Mouse (Mus musculus) cerebral cortex, adult 2 months (tissue): ENCODE data around the gene Dab1.

Experiments
- WGBS: fragments of 180-500 bp; shearing (Covaris S2); methylation state at CpG from one replicate; pipeline ENCODE4 v1.1.7; 2018; 5-methylcytosine and 5-hydroxymethylcytosine counted together

Gene Dab1

GRCm38 (mm10) chr4:104374191-104374590 lies 755.0 kb downstream of the Dab1 start:
- WGBS, result 96% methylated on average over 1 of the region's 1 CpGs

GRCm38 (mm10) chr4:104384704-104385103 lies 765.5 kb downstream of the Dab1 start:
- 52% methylated on average over 7 of the region's 7 CpGs for WGBS

GRCm38 (mm10) chr4:104385272-104385671 lies 766.1 kb downstream of the Dab1 start:
- 42% methylated on average over 5 of the region's 5 CpGs for WGBS

- 77% methylated on average over 3 of the region's 3 CpGs for WGBS
These were observed 776.4 kb downstream of the Dab1 start for GRCm38 (mm10) chr4:104395515-104395914.

GRCm38 (mm10) chr4:104396095-104396494 lies 776.9 kb downstream of the Dab1 start:
- 83% methylated on average over 5 of the region's 5 CpGs for WGBS

- 50% methylated on average over 9 of the region's 9 CpGs for WGBS
These were observed 780.1 kb downstream of the Dab1 start for GRCm38 (mm10) chr4:104399106-104399730.

- 79% methylated on average over 5 of the region's 5 CpGs for WGBS
These were observed 784.9 kb downstream of the Dab1 start for GRCm38 (mm10) chr4:104404099-104404498.

- WGBS, result 50% methylated on average over 6 of the region's 6 CpGs
These were observed 791.8 kb downstream of the Dab1 start for GRCm38 (mm10) chr4:104410922-104411321.

- 53% methylated on average over 2 of the region's 2 CpGs for WGBS
These were observed 796.3 kb downstream of the Dab1 start for GRCm38 (mm10) chr4:104415482-104415881.

- WGBS, result 85% methylated on average over 2 of the region's 2 CpGs
These were observed 799.2 kb downstream of the Dab1 start for GRCm38 (mm10) chr4:104418354-104418753.

- WGBS, result 63% methylated on average over 12 of the region's 12 CpGs
These were observed 802.0 kb downstream of the Dab1 start for GRCm38 (mm10) chr4:104420983-104421680.

- 93% methylated on average over 7 of the region's 7 CpGs for WGBS
These were observed 810.0 kb downstream of the Dab1 start for GRCm38 (mm10) chr4:104429127-104429526.

- 61% methylated on average over 7 of the region's 7 CpGs for WGBS
These were observed 812.2 kb downstream of the Dab1 start for GRCm38 (mm10) chr4:104431231-104431855.

GRCm38 (mm10) chr4:104432150-104432549 lies 813.0 kb downstream of the Dab1 start:
- 62% methylated on average over 11 of the region's 11 CpGs for WGBS

- WGBS, result 41% methylated on average over 5 of the region's 5 CpGs
These were observed 816.6 kb downstream of the Dab1 start for GRCm38 (mm10) chr4:104435736-104436135.

- 85% methylated on average over 4 of the region's 4 CpGs for WGBS
These were observed 817.3 kb downstream of the Dab1 start for GRCm38 (mm10) chr4:104436411-104436810.

- 90% methylated on average over 4 of the region's 4 CpGs for WGBS
These were observed 819.6 kb downstream of the Dab1 start for GRCm38 (mm10) chr4:104438730-104439129.

GRCm38 (mm10) chr4:104439641-104440040 lies 820.5 kb downstream of the Dab1 start:
- 69% methylated on average over 3 of the region's 3 CpGs for WGBS

GRCm38 (mm10) chr4:104442925-104443747 lies 824.0 kb downstream of the Dab1 start:
- WGBS, result 61% methylated on average over 10 of the region's 10 CpGs

- 45% methylated on average over 8 of the region's 8 CpGs for WGBS
These were observed 824.6 kb downstream of the Dab1 start for GRCm38 (mm10) chr4:104443775-104444174.

GRCm38 (mm10) chr4:104444985-104445384 lies 825.8 kb downstream of the Dab1 start:
- WGBS, result 64% methylated on average over 2 of the region's 2 CpGs

GRCm38 (mm10) chr4:104448199-104448598 lies 829.0 kb downstream of the Dab1 start:
- 86% methylated on average over 1 of the region's 1 CpGs for WGBS
